Mouse (Mus musculus) cerebellum, postnatal 10 days (tissue): Measurements from ENCODE around the gene Slc24a3.

ENCODE experiments used
- DNase-seq, 2 experiments: peaks; one replicate each; pipeline ENCODE4 v3.0.0; 2021; ENCODE audit warnings: mixed read lengths in 2 of 2

Gene Slc24a3

DNA sequence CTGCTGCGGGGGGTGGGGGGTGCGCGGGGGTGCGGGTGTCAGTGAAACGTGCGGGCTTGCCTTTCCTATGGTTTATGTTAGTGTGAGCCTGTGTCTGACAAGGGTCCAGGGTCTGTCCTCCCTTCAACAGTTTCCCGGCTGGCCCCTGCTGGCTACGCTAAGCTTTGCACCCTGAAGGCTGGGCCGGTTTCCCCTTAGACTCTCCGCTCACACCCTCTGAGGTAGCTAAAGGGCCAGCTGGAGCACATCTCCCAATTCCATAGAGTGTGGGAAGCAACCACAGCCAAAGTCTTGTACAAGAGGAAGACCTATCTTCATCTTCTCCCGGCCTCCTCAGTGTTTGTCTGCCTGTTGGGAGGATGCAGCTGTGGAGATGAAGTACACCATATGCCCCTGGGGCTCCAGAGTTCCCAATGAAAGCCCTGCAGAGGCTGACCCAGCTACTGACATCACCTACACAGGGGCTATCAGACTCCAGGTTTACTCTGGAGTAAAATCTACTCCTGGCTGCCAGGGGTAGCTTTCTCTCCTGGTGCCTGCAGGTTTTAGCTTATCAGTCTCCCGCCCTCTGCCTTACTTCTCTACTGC is 487.9 kb downstream of the Slc24a3 start:
- no peak for DNase-seq

DNA sequence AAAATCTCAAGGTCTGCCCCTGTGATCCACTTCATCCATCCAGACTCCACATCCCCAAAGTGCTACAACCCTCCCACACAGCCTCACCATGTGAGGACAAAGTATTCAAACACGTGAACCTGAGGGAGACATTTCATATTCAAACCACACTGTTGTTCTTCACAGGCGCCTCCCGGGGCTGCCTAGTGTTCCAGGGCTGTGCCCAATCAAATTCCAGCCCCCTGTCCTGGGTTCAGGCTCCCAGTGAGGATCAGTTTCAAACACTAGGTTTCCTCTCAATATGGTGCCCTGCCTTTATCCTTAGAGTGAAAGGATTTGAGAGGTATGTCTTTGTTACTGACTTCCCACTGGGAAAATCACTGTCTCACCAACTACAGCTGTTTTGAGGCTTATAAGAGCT is 488.6 kb downstream of the Slc24a3 start:
- DNase-seq: no peak

- DNase-seq: no peak
These were observed 489.2 kb downstream of the Slc24a3 start for GRCm38 (mm10) chr2:145656716-145657115.

DNA sequence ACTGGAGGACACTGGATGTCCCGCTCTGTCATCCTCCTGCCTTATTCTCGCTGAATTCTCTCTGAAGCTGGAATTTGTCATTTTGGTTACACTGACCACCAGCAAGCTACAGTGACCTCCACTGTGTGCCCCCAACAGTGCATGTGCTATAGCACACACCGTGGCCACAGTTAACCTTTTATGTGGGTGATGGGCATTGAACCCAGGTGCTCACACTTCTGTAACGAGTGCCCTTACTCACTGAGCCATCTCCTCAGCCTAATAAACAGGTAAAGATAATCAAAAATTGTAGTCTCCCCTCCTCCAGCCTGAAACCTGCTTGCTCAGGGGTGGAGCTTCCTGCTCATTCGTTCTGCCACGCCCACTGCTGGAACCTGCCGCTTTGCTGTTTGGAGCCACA is 493.7 kb downstream of the Slc24a3 start:
- no peak for DNase-seq

GRCm38 (mm10) chr2:145663899-145664298 is 496.3 kb downstream of the Slc24a3 start:
- no peak for DNase-seq

GRCm38 (mm10) chr2:145664311-145664710 is 496.8 kb downstream of the Slc24a3 start:
- DNase-seq: no peak

GRCm38 (mm10) chr2:145668135-145668534 is 500.6 kb downstream of the Slc24a3 start:
- DNase-seq: no peak

GRCm38 (mm10) chr2:145670131-145670530 is 502.6 kb downstream of the Slc24a3 start:
- no peak for DNase-seq

- DNase-seq: peak; percentile 10 to 19
These were observed 507.1 kb downstream of the Slc24a3 start for GRCm38 (mm10) chr2:145674496-145675141.

- DNase-seq: peak; percentile 64 to 76
These were observed 507.7 kb downstream of the Slc24a3 start, which contains the start of gene Rin2 for GRCm38 (mm10) chr2:145675142-145675755. Rin2 (plus strand) TSS chr2:145675215.

- DNase-seq: peak; percentile 68 to 72
These were observed 508.4 kb downstream of the Slc24a3 start for GRCm38 (mm10) chr2:145675756-145676543.

GRCm38 (mm10) chr2:145676544-145676925 is 509.0 kb downstream of the Slc24a3 start:
- DNase-seq: no peak

- DNase-seq: no peak
These were observed 509.4 kb downstream of the Slc24a3 start for GRCm38 (mm10) chr2:145676936-145677335.

- no peak for DNase-seq
These were observed 512.6 kb downstream of the Slc24a3 start for GRCm38 (mm10) chr2:145680141-145680540.

DNA sequence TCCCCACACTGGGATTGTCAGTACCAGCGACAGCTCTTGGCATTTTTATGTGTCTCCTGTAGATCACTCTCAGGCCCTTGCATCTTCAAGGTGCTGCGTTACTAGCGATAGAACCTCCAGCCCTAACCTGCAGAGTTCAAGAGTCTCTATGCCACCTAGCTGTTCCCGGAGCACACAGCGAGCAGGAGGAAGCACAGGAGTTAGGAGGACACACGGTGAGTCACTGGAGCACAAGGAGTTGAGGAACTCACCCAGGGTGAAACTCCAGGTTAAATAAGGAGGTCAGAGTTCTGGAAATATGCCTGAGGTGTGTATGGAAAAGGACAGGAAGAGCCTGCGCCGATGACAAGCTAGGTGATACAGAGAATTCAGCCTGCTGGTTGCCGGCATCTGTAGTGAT is 513.2 kb downstream of the Slc24a3 start:
- DNase-seq: no peak

- no peak for DNase-seq
These were observed 514.1 kb downstream of the Slc24a3 start for GRCm38 (mm10) chr2:145681626-145682025.

DNA sequence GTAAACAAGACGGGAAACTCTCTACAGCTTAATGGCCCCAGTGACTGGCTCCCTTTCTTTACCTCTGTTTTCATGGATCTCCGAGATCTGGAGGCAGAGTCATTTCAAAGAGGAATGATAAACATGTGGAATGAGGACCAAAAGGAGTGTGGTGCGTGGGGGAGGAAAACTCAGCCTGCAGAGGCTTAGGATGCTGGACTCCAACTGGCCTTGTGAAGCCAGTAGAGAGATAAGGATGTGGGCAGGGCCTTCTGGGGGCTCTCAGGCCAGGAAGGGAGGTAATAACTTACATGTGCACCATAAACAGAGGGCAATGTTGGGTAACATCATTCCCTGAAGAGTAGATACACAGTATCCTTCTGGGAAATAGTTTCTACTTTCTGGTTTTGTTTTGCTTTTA is 515.4 kb downstream of the Slc24a3 start:
- no peak for DNase-seq

- peak; percentile 32 to 60 for DNase-seq
These were observed 516.0 kb downstream of the Slc24a3 start for GRCm38 (mm10) chr2:145683536-145683935.

- DNase-seq: peak in 1 of 2 experiments; percentile 15
These were observed 516.6 kb downstream of the Slc24a3 start for GRCm38 (mm10) chr2:145684151-145684550.

- DNase-seq: no peak
These were observed 517.3 kb downstream of the Slc24a3 start for GRCm38 (mm10) chr2:145684891-145685290.

- DNase-seq: no peak
These were observed 518.5 kb downstream of the Slc24a3 start for GRCm38 (mm10) chr2:145686017-145686416.

GRCm38 (mm10) chr2:145691367-145692009 is 523.9 kb downstream of the Slc24a3 start:
- DNase-seq: no peak
